Mouse (Mus musculus) midbrain, embryonic 12.5 days (tissue): ENCODE results near the gene Phactr4. TPM values are rescaled to one million over a fixed set of nuclear protein-coding genes. Genes with fewer than 3 reads are reported as not detected.

Experiments
- ATAC-seq: fragments of 200-750 bp; cut with Nextera tagmentation; 2 replicates; pipeline ENCODE4 v1.8.0; 2017; ENCODE audit warnings: low read depth, moderate TSS enrichment, moderate library complexity; ENCODE audit not compliant: low FRiP score
- H3K27ac ChIP-seq: fragments of 300-500 bp; sonication (generic); replicated peaks from 2 replicates; pipeline ENCODE4 v1.5.1; 2016; ENCODE audit warnings: mild to moderate bottlenecking
- H3K27me3 ChIP-seq: fragments of 300-500 bp; sonication (generic); 2 replicates; pipeline ENCODE4 v1.6.1; 2016; ENCODE audit warnings: mild to moderate bottlenecking
- H3K36me3 ChIP-seq: fragments of 300-500 bp; sonication (generic); 2 replicates; pipeline ENCODE4 v1.6.1; 2016
- H3K4me1 ChIP-seq: fragments of 300-500 bp; sonication (generic); 2 replicates; pipeline ENCODE4 v1.6.1; 2016
- H3K4me2 ChIP-seq: fragments of 300-500 bp; sonication (generic); replicated peaks from 2 replicates; pipeline ENCODE4 v1.6.1; 2016; ENCODE audit warnings: mild to moderate bottlenecking, moderate library complexity
- H3K4me3 ChIP-seq: fragments of 300-500 bp; sonication (generic); 2 replicates; pipeline ENCODE4 v1.5.1; 2016; ENCODE audit warnings: mild to moderate bottlenecking
- H3K9ac ChIP-seq: fragments of 300-500 bp; sonication (generic); replicated peaks from 2 replicates; pipeline ENCODE4 v1.6.1; 2016; ENCODE audit warnings: mild to moderate bottlenecking, moderate library complexity
- H3K9me3 ChIP-seq: fragments of 300-500 bp; sonication (generic); 2 replicates; pipeline ENCODE4 v1.6.1; 2016; ENCODE audit warnings: mild to moderate bottlenecking
- WGBS: fragments of 180-500 bp; shearing (Covaris S2); methylation state at CpG from one replicate; pipeline ENCODE4 v1.1.7; 2016; 5-methylcytosine and 5-hydroxymethylcytosine counted together
- polyA plus RNA-seq: library from polyadenylated mRNA; unstranded; fragments of >200 nt; fragmentation: Nextera tagmentation; extraction: Ambion mirVana; gene quantifications from 2 replicates; pipeline ENCODE4 v1.2.1, GENCODE M21; 2016

The Phactr4 gene
- polyA plus RNA-seq, 1 experiment from 2014 or later: 20.7 TPM

DNA sequence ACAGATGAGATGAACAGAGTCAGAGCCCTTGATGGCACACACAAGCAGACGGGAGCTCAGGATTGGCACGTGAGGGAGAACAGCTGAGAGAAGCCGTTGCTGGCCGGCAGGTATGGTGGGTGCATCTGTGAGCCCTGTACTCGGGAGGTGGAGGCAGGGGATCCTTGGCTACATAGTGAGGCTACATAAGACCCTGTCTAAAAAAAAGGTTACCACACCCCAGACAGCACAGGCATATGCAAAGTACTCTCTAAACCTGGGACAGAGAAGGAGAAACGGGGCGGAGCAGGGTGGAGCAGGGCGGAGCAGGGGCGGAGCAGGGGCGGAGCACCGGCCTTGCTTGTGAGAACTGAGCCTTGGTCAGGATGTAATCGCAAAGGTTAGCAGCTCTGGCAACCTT, 66.1 kb downstream of the Phactr4 start:
- Histone ChIP-seq H3K27ac (no peak overlapping the region), H3K36me3 (peaks cover 42% of the 10 kb centered on the region), H3K9me3 (no peaks in the 10 kb centered on the region), H3K27me3 (no peaks in the 10 kb centered on the region), H3K4me1 (peaks cover 15% of the 10 kb centered on the region), H3K4me2 (no peak overlapping the region), H3K4me3 (no peak overlapping the region), H3K9ac (no peak overlapping the region)
- no peak for ATAC-seq
- 46% methylated on average over 12 of the region's 12 CpGs for WGBS

DNA sequence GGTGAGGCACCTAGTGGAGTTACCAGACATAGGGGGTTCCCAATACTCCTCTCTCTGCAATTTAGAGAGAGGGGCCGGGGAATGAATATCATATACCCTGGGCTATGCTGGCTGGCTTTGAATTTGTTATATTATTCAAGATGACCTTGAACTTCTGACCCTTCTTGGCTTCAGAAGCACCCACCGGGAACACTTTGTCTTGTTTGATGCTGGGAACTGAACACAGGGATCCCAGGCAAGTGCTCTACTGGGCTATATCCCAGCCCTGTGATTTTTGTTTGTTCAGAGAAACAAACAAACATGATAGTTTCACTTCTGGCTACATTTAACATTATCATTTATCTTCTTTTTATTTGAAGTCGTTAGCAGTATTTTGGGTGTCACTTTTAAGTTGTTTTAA, 66.9 kb downstream of the Phactr4 start:
- Histone ChIP-seq H3K36me3 (peaks cover 39% of the 10 kb centered on the region), H3K9ac (no peak overlapping the region)

DNA sequence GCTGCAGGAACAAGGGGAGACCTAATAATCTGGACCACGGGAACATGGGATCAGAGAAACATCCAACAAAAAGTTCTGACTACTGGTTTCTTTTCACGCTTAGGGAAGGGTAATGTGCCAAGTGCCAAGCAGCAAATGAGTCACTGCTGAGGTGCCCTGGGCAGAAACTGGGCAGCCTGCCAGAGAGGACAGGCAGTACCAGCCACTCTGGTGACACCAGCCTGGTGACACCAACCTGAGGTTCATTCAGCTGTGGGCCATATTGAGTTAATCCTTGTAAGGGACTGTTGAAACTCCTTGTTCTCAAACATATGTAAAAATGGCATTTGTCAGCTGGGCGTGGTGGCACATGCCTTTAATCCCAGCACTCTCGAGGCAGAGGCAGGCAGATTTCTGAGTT, 67.7 kb downstream of the Phactr4 start:
- no peak for ATAC-seq
- H3K4me3 ChIP-seq: no peak overlapping the region
- H3K4me2 ChIP-seq: no peak overlapping the region
- H3K27me3 ChIP-seq: no peaks in the 10 kb centered on the region
- peaks cover 32% of the 10 kb centered on the region for H3K36me3 ChIP-seq
- no peak overlapping the region for H3K9ac ChIP-seq
- WGBS: 93% methylated on average over 4 of the region's 4 CpGs
- H3K4me1 ChIP-seq: peaks cover 15% of the 10 kb centered on the region
- no peaks in the 10 kb centered on the region for H3K9me3 ChIP-seq
- H3K27ac ChIP-seq: no peak overlapping the region

More for the DNA sequence above, 66.9 kb downstream of the Phactr4 start:
- no peak overlapping the region for H3K27ac ChIP-seq
- no peaks in the 10 kb centered on the region for H3K9me3 ChIP-seq
- H3K4me3 ChIP-seq: no peak overlapping the region
- H3K4me2 ChIP-seq: no peak overlapping the region
- no peaks in the 10 kb centered on the region for H3K27me3 ChIP-seq
- peaks cover 15% of the 10 kb centered on the region for H3K4me1 ChIP-seq
- 84% methylated on average over 3 of the region's 3 CpGs for WGBS
- ATAC-seq: no peak

DNA sequence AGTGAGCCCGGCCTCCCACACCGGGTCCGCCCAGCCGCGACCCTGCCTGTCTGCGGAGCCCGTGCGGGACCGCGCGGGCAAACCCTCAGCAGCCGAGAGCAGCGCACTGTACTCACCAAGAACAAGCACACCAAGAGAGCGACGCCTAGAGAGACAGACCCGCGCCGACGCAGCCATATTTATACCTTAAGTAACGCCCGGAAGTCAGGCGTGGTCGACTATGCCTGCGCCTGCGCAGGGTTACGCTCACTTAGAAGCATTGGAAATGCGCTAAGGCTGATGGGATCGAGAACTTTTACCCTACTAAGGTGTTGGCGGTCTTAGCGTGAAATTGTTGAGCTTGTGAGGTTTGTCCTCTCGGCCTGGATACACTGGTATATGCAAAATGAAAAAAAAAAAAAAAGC, 68.8 kb downstream of the Phactr4 start, which contains the start of gene Rcc1:
Rcc1 (minus strand) TSS at position 125 of the 405 bp plus-strand sequence.
- Histone ChIP-seq H3K4me2 (peak within 1 kb of the TSS; percentile 87), H3K36me3 (peaks cover 22% of the 10 kb centered on the region), H3K9me3 (no peaks in the 10 kb centered on the region), H3K9ac (peak within 1 kb of the TSS; percentile 85), H3K27ac (peak within 1 kb of the TSS; percentile 90), H3K4me3 (peak within 1 kb of the TSS; percentile 82), H3K4me1 (peaks cover 15% of the 10 kb centered on the region), H3K27me3 (no peaks in the 10 kb centered on the region)
- under 1% methylated on average over 31 of the region's 31 CpGs for WGBS
- peak; percentile 91 for ATAC-seq

GRCm38 (mm10) chr4:132352739-132353138, 69.5 kb downstream of the Phactr4 start:
- no peak for ATAC-seq
- Histone ChIP-seq H3K9ac (peak overlapping the region; percentile 85), H3K27me3 (no peaks in the 10 kb centered on the region), H3K9me3 (no peaks in the 10 kb centered on the region), H3K4me1 (peaks cover 15% of the 10 kb centered on the region), H3K36me3 (peaks cover 18% of the 10 kb centered on the region), H3K27ac (peak overlapping the region; percentile 90; the same call in 1 of the 2 replicates), H3K4me2 (peak overlapping the region; percentile 87), H3K4me3 (peak overlapping the region; percentile 82)
- WGBS: 0% methylated on average over 14 of the region's 14 CpGs

DNA sequence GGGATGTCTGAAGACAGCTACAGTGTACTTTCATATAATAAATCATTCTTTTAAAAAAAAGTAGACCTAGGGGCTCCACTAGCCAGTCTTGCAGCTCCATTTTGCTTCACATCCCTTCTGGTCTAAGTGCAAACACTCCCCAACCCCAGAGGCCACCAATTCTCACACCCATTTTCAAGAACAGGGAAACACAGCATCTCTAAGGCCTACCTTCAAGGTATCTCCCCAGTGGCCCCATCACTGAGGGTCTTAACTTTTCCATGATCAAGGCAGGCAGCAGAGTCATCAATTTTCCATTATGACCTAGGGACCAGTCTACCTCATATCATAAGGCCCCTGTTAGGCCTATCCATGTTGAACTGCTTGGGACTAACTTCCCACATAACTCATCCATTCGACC, 70.9 kb downstream of the Phactr4 start:
- no peak overlapping the region for H3K9ac ChIP-seq
- H3K4me3 ChIP-seq: 0 out of 2 replicates have a peak overlapping the region, but pooled peaks have one; percentile 11
- H3K4me2 ChIP-seq: peak overlapping the region; percentile 87
- H3K27ac ChIP-seq: no peak overlapping the region
- WGBS: 53% methylated on average over 1 of the region's 1 CpGs
- no peaks in the 10 kb centered on the region for H3K9me3 ChIP-seq
- H3K4me1 ChIP-seq: peaks cover 15% of the 10 kb centered on the region
- peaks cover 7% of the 10 kb centered on the region; the same call in 1 of the 2 replicates for H3K36me3 ChIP-seq
- no peak for ATAC-seq
- no peaks in the 10 kb centered on the region for H3K27me3 ChIP-seq

DNA sequence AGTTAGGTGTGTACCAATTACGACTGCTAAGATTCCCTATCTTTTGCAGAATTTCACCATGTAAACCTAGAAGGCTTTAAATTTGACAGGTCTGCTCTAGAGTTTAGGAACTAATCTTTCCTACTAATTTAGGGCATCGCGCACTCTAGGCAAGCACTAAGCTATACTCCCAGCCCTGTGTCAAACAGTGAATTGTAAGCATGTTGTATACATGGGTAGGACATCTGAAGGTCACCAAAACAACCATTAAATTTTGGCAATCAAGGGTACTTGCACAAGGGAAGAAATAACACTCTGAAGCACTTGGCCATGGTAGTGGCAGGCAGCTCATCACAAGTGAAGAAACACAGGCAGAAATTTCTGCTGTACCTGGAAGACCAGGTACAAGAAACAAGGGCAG, 71.4 kb downstream of the Phactr4 start:
- ATAC-seq: no peak
- Histone ChIP-seq H3K4me3 (no peak overlapping the region), H3K4me1 (peaks cover 15% of the 10 kb centered on the region), H3K4me2 (no peak overlapping the region), H3K9ac (no peak overlapping the region), H3K27ac (no peak overlapping the region), H3K27me3 (no peaks in the 10 kb centered on the region), H3K36me3 (peaks cover 7% of the 10 kb centered on the region; the same call in 1 of the 2 replicates), H3K9me3 (no peaks in the 10 kb centered on the region)
- 69% methylated on average over 3 of the region's 3 CpGs for WGBS

- 37% methylated on average over 2 of the region's 2 CpGs for WGBS
- no peak overlapping the region for H3K9ac ChIP-seq
- H3K4me2 ChIP-seq: no peak overlapping the region
- no peak for ATAC-seq
- H3K27me3 ChIP-seq: no peaks in the 10 kb centered on the region
- H3K36me3 ChIP-seq: peaks cover 7% of the 10 kb centered on the region; the same call in 1 of the 2 replicates
- no peak overlapping the region for H3K27ac ChIP-seq
- no peaks in the 10 kb centered on the region for H3K9me3 ChIP-seq
- H3K4me1 ChIP-seq: peaks cover 15% of the 10 kb centered on the region
- no peak overlapping the region for H3K4me3 ChIP-seq
These were observed 72.1 kb downstream of the Phactr4 start for GRCm38 (mm10) chr4:132350123-132350740.

- no peak for ATAC-seq
- Histone ChIP-seq H3K27me3 (no peaks in the 10 kb centered on the region), H3K4me1 (peaks cover 18% of the 10 kb centered on the region), H3K9ac (no peak overlapping the region), H3K27ac (no peak overlapping the region), H3K36me3 (peaks cover 7% of the 10 kb centered on the region; the same call in 1 of the 2 replicates), H3K4me3 (no peak overlapping the region), H3K4me2 (no peak overlapping the region), H3K9me3 (no peaks in the 10 kb centered on the region)
- WGBS: 52% methylated on average over 3 of the region's 3 CpGs
These were observed 72.7 kb downstream of the Phactr4 start for GRCm38 (mm10) chr4:132349495-132350122.

DNA sequence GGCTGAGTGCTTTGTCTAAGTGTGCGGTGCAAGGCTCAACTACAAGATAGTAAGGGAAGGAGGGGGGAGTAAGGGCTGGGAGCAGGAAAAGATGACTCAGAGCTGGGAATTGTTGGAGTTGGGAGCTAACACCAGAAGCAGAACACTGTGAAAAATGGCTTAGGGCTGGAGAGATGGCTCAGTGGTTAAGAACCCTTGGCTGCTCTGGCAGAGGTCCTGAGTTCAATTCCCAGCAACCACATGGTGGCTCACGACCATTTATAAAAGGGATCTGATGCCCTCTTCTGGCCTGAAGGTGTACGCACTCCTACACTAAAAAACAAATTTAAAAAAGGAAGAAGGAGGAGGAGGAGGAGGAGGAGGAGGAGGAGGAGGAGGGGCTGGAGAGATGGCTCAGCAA, 75.6 kb downstream of the Phactr4 start:
- H3K27me3 ChIP-seq: no peaks in the 10 kb centered on the region
- H3K27ac ChIP-seq: no peak overlapping the region
- no peak for ATAC-seq
- H3K4me3 ChIP-seq: no peak overlapping the region
- no peak overlapping the region for H3K9ac ChIP-seq
- H3K9me3 ChIP-seq: no peaks in the 10 kb centered on the region
- H3K4me2 ChIP-seq: no peak overlapping the region
- 53% methylated on average over 3 of the region's 3 CpGs for WGBS
- peaks cover 30% of the 10 kb centered on the region for H3K4me1 ChIP-seq
- peaks cover 7% of the 10 kb centered on the region; the same call in 1 of the 2 replicates for H3K36me3 ChIP-seq

DNA sequence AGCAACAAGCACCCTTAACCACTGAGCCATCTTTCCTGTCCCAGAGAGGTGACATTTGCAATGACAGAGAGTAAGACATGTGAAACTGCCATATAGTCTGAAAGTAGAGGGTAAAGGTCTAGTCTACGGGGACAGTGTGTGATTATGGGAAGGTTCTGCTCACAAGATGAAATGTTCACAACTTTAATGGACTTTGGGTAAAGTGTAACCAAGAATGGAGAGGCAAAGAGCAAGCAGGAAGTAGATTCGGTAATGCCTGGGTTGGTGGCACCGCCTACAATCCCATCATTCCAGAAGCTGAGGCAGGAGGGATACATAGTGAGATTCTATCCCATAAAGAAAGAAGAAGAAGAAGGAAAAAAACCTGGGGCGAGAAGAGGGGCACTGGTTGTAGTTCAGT, 76.0 kb downstream of the Phactr4 start:
- H3K4me3 ChIP-seq: no peak overlapping the region
- H3K4me2 ChIP-seq: no peak overlapping the region
- 83% methylated on average over 4 of the region's 4 CpGs for WGBS
- H3K9me3 ChIP-seq: no peaks in the 10 kb centered on the region
- H3K27me3 ChIP-seq: no peaks in the 10 kb centered on the region
- no peak overlapping the region for H3K9ac ChIP-seq
- H3K36me3 ChIP-seq: peaks cover 4% of the 10 kb centered on the region; the same call in 1 of the 2 replicates
- H3K27ac ChIP-seq: no peak overlapping the region
- peaks cover 26% of the 10 kb centered on the region for H3K4me1 ChIP-seq
- no peak for ATAC-seq

- no peaks in the 10 kb centered on the region for H3K9me3 ChIP-seq
- H3K36me3 ChIP-seq: 0 out of 2 replicates have a peak, but pooled peaks cover under 1% of the 10 kb centered on the region
- H3K27ac ChIP-seq: no peak overlapping the region
- H3K27me3 ChIP-seq: no peaks in the 10 kb centered on the region
- H3K9ac ChIP-seq: no peak overlapping the region
- peak overlapping the region; percentile 85; the same call in 1 of the 2 replicates for H3K4me2 ChIP-seq
- WGBS: 49% methylated on average over 5 of the region's 5 CpGs
- ATAC-seq: peak; percentile 50; the same call in 1 of the 2 replicates
- peaks cover 26% of the 10 kb centered on the region for H3K4me1 ChIP-seq
- peak overlapping the region; percentile 76 for H3K4me3 ChIP-seq
These were observed 76.5 kb downstream of the Phactr4 start for GRCm38 (mm10) chr4:132345843-132346212.
